Mouse (Mus musculus): ENCODE measurements at regions not wholly inside any gene's neighbourhood (a gene's known extent, or its start where the extent isn't known, plus 50 kb on each side); places are given as distances from the start of the nearest gene placed in this dataset.
A peak's percentile ranks its signal among the peaks of the same experiment; 100 is the strongest.

DNA sequence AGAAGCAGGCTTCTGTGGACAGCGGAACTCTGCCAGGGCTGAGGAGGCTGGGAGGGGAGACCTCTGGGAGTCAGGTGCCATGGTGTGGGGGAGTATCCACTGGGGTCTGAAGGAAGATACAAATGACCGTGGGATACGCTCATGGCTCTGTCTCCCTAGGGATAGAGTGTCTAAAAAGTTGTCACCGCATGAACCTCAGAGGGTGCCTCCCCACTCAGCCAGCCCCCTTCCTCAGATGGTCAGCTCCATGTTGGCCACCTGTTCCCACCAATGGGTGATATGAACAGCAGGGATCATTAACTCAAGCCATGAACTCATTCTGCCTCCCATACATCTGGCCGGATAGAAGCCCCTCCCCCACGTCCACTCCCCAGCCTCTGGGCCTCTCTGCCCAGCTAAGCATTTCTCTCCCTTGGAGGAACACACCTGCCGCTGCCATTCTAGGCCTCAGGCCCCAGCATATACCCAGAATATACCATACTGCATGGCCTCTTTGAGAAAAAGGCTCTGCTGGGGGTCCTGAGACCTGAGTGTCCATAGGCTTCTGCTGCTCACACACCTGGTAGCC, 134.1 kb upstream of the Lhx1 start:
- in situ Hi-C loops (cut with MboI; ENCODE audit: low sequenced_read_pairs in 2 of 2, unreplicated experiment in 2 of 2) = no loop called here
- Histone ChIP-seq H3K27ac (ENCODE audit: insufficient read depth, low read depth, low read length, poor library complexity, severe bottlenecking) (no peak overlapping the region), H3K4me3 (ENCODE audit: insufficient read depth in 1 of 2, low read depth in 1 of 2, low read length in 2 of 2, poor library complexity in 1 of 2, severe bottlenecking in 1 of 2) (no peak overlapping the region), H3K36me3 (ENCODE audit: control insufficient read depth, insufficient read depth, low read length, poor library complexity, severe bottlenecking) (no peaks in the 10 kb centered on the region), H3K4me1 (ENCODE audit: control insufficient read depth in 2 of 2, insufficient read depth in 2 of 2, low read length in 2 of 2, poor library complexity in 1 of 2) (no peaks in the 10 kb centered on the region), H3K9me3 (ENCODE audit: control insufficient read depth, insufficient read depth, low read depth, low read length) (no peaks in the 10 kb centered on the region), H3K9ac (ENCODE audit: insufficient read depth, low read depth, low read length, poor library complexity, severe bottlenecking) (no peak overlapping the region)
- TF ChIP-seq ZNF384 (IDR thresholded peaks at IDR 0.05; ENCODE audit: low read depth, low read length) = no peak
- no peak for TF ChIP-seq CHD2 (IDR thresholded peaks at IDR 0.05; ENCODE audit: low read depth, low read length)
- TF ChIP-seq ZC3H11A (IDR thresholded peaks at IDR 0.05; ENCODE audit: borderline replicate concordance, low read depth, low read length) = no peak
- TF ChIP-seq HCFC1 (IDR thresholded peaks at IDR 0.05; ENCODE audit: borderline replicate concordance, insufficient read depth, low read length) = no peak
- TF ChIP-seq MAFK (IDR thresholded peaks at IDR 0.05; ENCODE audit: insufficient read depth, low read depth, low read length) = no peak
- no peak for DNase-seq (ENCODE audit: low read depth, low spot score)

DNA sequence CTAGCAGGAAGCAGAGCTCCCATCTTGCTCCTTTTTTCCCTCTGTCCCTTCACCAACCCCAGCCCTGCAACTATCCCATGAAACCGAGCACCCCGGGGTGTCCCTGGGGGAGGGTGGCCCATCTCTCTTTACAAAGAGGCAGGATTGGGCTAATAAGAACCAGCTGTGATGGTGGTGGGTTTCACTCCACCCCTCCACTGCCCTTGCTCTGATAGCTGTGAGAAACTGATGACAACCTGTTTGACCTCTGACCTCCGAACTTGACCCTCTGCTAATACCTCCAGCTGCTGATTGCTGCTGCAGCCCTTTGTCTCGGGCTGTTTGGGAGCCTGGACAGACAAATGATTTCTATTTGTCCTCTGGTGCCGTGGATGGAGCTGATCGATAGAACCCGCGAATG, 128.1 kb upstream of the Lhx1 start:
- Histone ChIP-seq H3K9me3 (ENCODE audit: control insufficient read depth, insufficient read depth, low read depth, low read length) (no peaks in the 10 kb centered on the region), H3K4me3 (ENCODE audit: insufficient read depth in 1 of 2, low read depth in 1 of 2, low read length in 2 of 2, poor library complexity in 1 of 2, severe bottlenecking in 1 of 2) (no peak overlapping the region), H3K27ac (ENCODE audit: insufficient read depth, low read depth, low read length, poor library complexity, severe bottlenecking) (no peak overlapping the region), H3K4me1 (ENCODE audit: control insufficient read depth in 2 of 2, insufficient read depth in 2 of 2, low read length in 2 of 2, poor library complexity in 1 of 2) (no peaks in the 10 kb centered on the region), H3K36me3 (ENCODE audit: control insufficient read depth, insufficient read depth, low read length, poor library complexity, severe bottlenecking) (no peaks in the 10 kb centered on the region), H3K9ac (ENCODE audit: insufficient read depth, low read depth, low read length, poor library complexity, severe bottlenecking) (no peak overlapping the region)
- in situ Hi-C loops (cut with MboI; ENCODE audit: low sequenced_read_pairs in 2 of 2, unreplicated experiment in 2 of 2) = no loop called here
- DNase-seq (ENCODE audit: low read depth, low spot score) = no peak
- no peak for TF ChIP-seq CHD2 (IDR thresholded peaks at IDR 0.05; ENCODE audit: low read depth, low read length)
- TF ChIP-seq HCFC1 (IDR thresholded peaks at IDR 0.05; ENCODE audit: borderline replicate concordance, insufficient read depth, low read length) = no peak
- TF ChIP-seq MAFK (IDR thresholded peaks at IDR 0.05; ENCODE audit: insufficient read depth, low read depth, low read length) = no peak
- no peak for TF ChIP-seq ZNF384 (IDR thresholded peaks at IDR 0.05; ENCODE audit: low read depth, low read length)
- no peak for TF ChIP-seq ZC3H11A (IDR thresholded peaks at IDR 0.05; ENCODE audit: borderline replicate concordance, low read depth, low read length)

- H3K4me1 ChIP-seq (ENCODE audit: control insufficient read depth in 2 of 2, insufficient read depth in 2 of 2, low read length in 2 of 2, poor library complexity in 1 of 2) = no peaks in the 10 kb centered on the region
- DNase-seq (ENCODE audit: low read depth, low spot score) = no peak
- in situ Hi-C loops (cut with MboI; ENCODE audit: low sequenced_read_pairs in 2 of 2, unreplicated experiment in 2 of 2) = no loop called here
- no peaks in the 10 kb centered on the region for H3K36me3 ChIP-seq (ENCODE audit: control insufficient read depth, insufficient read depth, low read length, poor library complexity, severe bottlenecking)
- no peak overlapping the region for H3K4me3 ChIP-seq (ENCODE audit: insufficient read depth in 1 of 2, low read depth in 1 of 2, low read length in 2 of 2, poor library complexity in 1 of 2, severe bottlenecking in 1 of 2)
- TF ChIP-seq CHD2 (IDR thresholded peaks at IDR 0.05; ENCODE audit: low read depth, low read length) (no peak), HCFC1 (IDR thresholded peaks at IDR 0.05; ENCODE audit: borderline replicate concordance, insufficient read depth, low read length) (no peak), MAFK (IDR thresholded peaks at IDR 0.05; ENCODE audit: insufficient read depth, low read depth, low read length) (no peak), ZC3H11A (IDR thresholded peaks at IDR 0.05; ENCODE audit: borderline replicate concordance, low read depth, low read length) (no peak), ZNF384 (IDR thresholded peaks at IDR 0.05; ENCODE audit: low read depth, low read length) (no peak)
- no peak overlapping the region for H3K27ac ChIP-seq (ENCODE audit: insufficient read depth, low read depth, low read length, poor library complexity, severe bottlenecking)
- H3K9me3 ChIP-seq (ENCODE audit: control insufficient read depth, insufficient read depth, low read depth, low read length) = no peaks in the 10 kb centered on the region
- H3K9ac ChIP-seq (ENCODE audit: insufficient read depth, low read depth, low read length, poor library complexity, severe bottlenecking) = no peak overlapping the region
Measured at GRCm38 (mm10) chr11:84648899-84649298, 123.6 kb upstream of the Lhx1 start.

DNA sequence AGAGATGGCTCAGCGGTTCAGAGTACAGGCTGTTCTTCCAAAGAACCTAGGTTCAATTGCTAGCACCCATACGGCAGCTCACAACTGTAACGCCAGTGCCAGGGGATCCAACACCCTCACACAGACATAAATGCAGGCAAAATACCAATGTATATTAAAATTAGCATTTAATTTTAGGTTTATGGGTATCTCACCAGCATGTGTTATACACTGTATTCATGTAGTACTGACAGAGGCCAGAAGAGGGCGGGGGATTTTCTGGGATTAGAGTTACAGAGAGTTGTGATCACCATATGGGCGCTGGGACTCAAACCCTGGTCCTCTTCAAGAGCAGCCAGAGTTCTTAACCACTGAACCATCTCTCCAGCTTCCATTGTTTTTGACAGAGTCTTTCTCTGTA, 121.8 kb upstream of the Lhx1 start:
- H3K9me3 ChIP-seq (ENCODE audit: control insufficient read depth, insufficient read depth, low read depth, low read length) = no peaks in the 10 kb centered on the region
- no peak overlapping the region for H3K9ac ChIP-seq (ENCODE audit: insufficient read depth, low read depth, low read length, poor library complexity, severe bottlenecking)
- no peak overlapping the region for H3K27ac ChIP-seq (ENCODE audit: insufficient read depth, low read depth, low read length, poor library complexity, severe bottlenecking)
- in situ Hi-C loops (cut with MboI; ENCODE audit: low sequenced_read_pairs in 2 of 2, unreplicated experiment in 2 of 2) = no loop called here
- peaks cover 0 to 3% of the 10 kb centered on the region in 2 experiments; a peak in 1 of 4 replicates for H3K4me1 ChIP-seq (ENCODE audit: control insufficient read depth in 2 of 2, insufficient read depth in 2 of 2, low read length in 2 of 2, poor library complexity in 1 of 2)
- no peaks in the 10 kb centered on the region for H3K36me3 ChIP-seq (ENCODE audit: control insufficient read depth, insufficient read depth, low read length, poor library complexity, severe bottlenecking)
- DNase-seq (ENCODE audit: low read depth, low spot score) = no peak
- no peak overlapping the region for H3K4me3 ChIP-seq (ENCODE audit: insufficient read depth in 1 of 2, low read depth in 1 of 2, low read length in 2 of 2, poor library complexity in 1 of 2, severe bottlenecking in 1 of 2)
- TF ChIP-seq MAFK (IDR thresholded peaks at IDR 0.05; ENCODE audit: insufficient read depth, low read depth, low read length) (no peak), CHD2 (IDR thresholded peaks at IDR 0.05; ENCODE audit: low read depth, low read length) (no peak), ZNF384 (IDR thresholded peaks at IDR 0.05; ENCODE audit: low read depth, low read length) (no peak), HCFC1 (IDR thresholded peaks at IDR 0.05; ENCODE audit: borderline replicate concordance, insufficient read depth, low read length) (no peak), ZC3H11A (IDR thresholded peaks at IDR 0.05; ENCODE audit: borderline replicate concordance, low read depth, low read length) (no peak)

- no peaks in the 10 kb centered on the region for H3K9me3 ChIP-seq (ENCODE audit: control insufficient read depth, insufficient read depth, low read depth, low read length)
- TF ChIP-seq ZNF384 (IDR thresholded peaks at IDR 0.05; ENCODE audit: low read depth, low read length) (no peak), HCFC1 (IDR thresholded peaks at IDR 0.05; ENCODE audit: borderline replicate concordance, insufficient read depth, low read length) (no peak), MAFK (IDR thresholded peaks at IDR 0.05; ENCODE audit: insufficient read depth, low read depth, low read length) (no peak), CHD2 (IDR thresholded peaks at IDR 0.05; ENCODE audit: low read depth, low read length) (no peak), ZC3H11A (IDR thresholded peaks at IDR 0.05; ENCODE audit: borderline replicate concordance, low read depth, low read length) (no peak)
- peaks cover 3% of the 10 kb centered on the region in 2 experiments; a peak in 2 of 4 replicates for H3K4me1 ChIP-seq (ENCODE audit: control insufficient read depth in 2 of 2, insufficient read depth in 2 of 2, low read length in 2 of 2, poor library complexity in 1 of 2)
- no peak overlapping the region for H3K27ac ChIP-seq (ENCODE audit: insufficient read depth, low read depth, low read length, poor library complexity, severe bottlenecking)
- no peak for DNase-seq (ENCODE audit: low read depth, low spot score)
- H3K36me3 ChIP-seq (ENCODE audit: control insufficient read depth, insufficient read depth, low read length, poor library complexity, severe bottlenecking) = no peaks in the 10 kb centered on the region
- peak overlapping the region in 1 of 2 experiments; percentile 53; a peak in 1 of 4 replicates for H3K4me3 ChIP-seq (ENCODE audit: insufficient read depth in 1 of 2, low read depth in 1 of 2, low read length in 2 of 2, poor library complexity in 1 of 2, severe bottlenecking in 1 of 2)
- in situ Hi-C loops (cut with MboI; ENCODE audit: low sequenced_read_pairs in 2 of 2, unreplicated experiment in 2 of 2) = no loop called here
- H3K9ac ChIP-seq (ENCODE audit: insufficient read depth, low read depth, low read length, poor library complexity, severe bottlenecking) = no peak overlapping the region
Measured at GRCm38 (mm10) chr11:84643107-84643372, 117.7 kb upstream of the Lhx1 start.
